Mouse (Mus musculus): Measurements from ENCODE around the gene Tbc1d22a. TPM values are rescaled to one million over a fixed set of nuclear protein-coding genes. Genes with fewer than 3 reads are reported as not detected.

The Tbc1d22a gene
- total and polyA plus RNA-seq, 3 experiments, result 34.5 to 44.4 (median 37.7) TPM

GRCm38 (mm10) chr15:86404866-86405265, 190.6 kb downstream of the Tbc1d22a start:
- DNase-seq, result no peak

- DNase-seq, result peak; percentile 59
These were observed 191.3 kb downstream of the Tbc1d22a start for GRCm38 (mm10) chr15:86405527-86405926.

GRCm38 (mm10) chr15:86409352-86409751, 195.1 kb downstream of the Tbc1d22a start:
- no peak for DNase-seq

- DNase-seq, result no peak
These were observed 197.3 kb downstream of the Tbc1d22a start for GRCm38 (mm10) chr15:86411532-86412080.

GRCm38 (mm10) chr15:86415951-86416350, 201.7 kb downstream of the Tbc1d22a start:
- DNase-seq, result no peak

GRCm38 (mm10) chr15:86418436-86418835, 204.2 kb downstream of the Tbc1d22a start:
- no peak for DNase-seq

GRCm38 (mm10) chr15:86419620-86420019, 205.4 kb downstream of the Tbc1d22a start:
- peak; percentile 27 for DNase-seq

GRCm38 (mm10) chr15:86422858-86423257, 208.6 kb downstream of the Tbc1d22a start:
- DNase-seq, result no peak

- DNase-seq, result peak; percentile 63
These were observed 209.6 kb downstream of the Tbc1d22a start for GRCm38 (mm10) chr15:86423884-86424283.

GRCm38 (mm10) chr15:86424971-86425370, 210.7 kb downstream of the Tbc1d22a start:
- no peak for DNase-seq

GRCm38 (mm10) chr15:86426364-86427000, 212.2 kb downstream of the Tbc1d22a start:
- DNase-seq, result no peak

- no peak for DNase-seq
These were observed 213.2 kb downstream of the Tbc1d22a start for GRCm38 (mm10) chr15:86427439-86427838.

GRCm38 (mm10) chr15:86428496-86428895, 214.2 kb downstream of the Tbc1d22a start:
- DNase-seq, result no peak

- DNase-seq, result no peak
These were observed 215.6 kb downstream of the Tbc1d22a start for GRCm38 (mm10) chr15:86429766-86430335.

GRCm38 (mm10) chr15:86431539-86432080, 217.4 kb downstream of the Tbc1d22a start:
- peak; percentile 65 for DNase-seq

- DNase-seq, result peak; percentile 20
These were observed 218.5 kb downstream of the Tbc1d22a start for GRCm38 (mm10) chr15:86432791-86433190.

GRCm38 (mm10) chr15:86433378-86433777, 219.1 kb downstream of the Tbc1d22a start:
- DNase-seq, result no peak

GRCm38 (mm10) chr15:86434241-86434640, 220.0 kb downstream of the Tbc1d22a start:
- DNase-seq, result peak; percentile 61

GRCm38 (mm10) chr15:86437346-86437745, 223.1 kb downstream of the Tbc1d22a start:
- DNase-seq, result no peak

GRCm38 (mm10) chr15:86439015-86439796, 224.9 kb downstream of the Tbc1d22a start:
- DNase-seq, result no peak

GRCm38 (mm10) chr15:86444271-86444670, 230.0 kb downstream of the Tbc1d22a start:
- DNase-seq, result no peak

GRCm38 (mm10) chr15:86446064-86446463, 231.8 kb downstream of the Tbc1d22a start:
- no peak for DNase-seq
